Mouse (Mus musculus) neural tube, embryonic 14.5 days (tissue): ENCODE measurements around the gene Sh3bp4. TPM values are rescaled to one million over a fixed set of nuclear protein-coding genes. Genes with fewer than 3 reads are reported as not detected.

Experiments used
- ATAC-seq: fragments of 200-750 bp; cut with Nextera tagmentation; 2 replicates; pipeline ENCODE4 v1.8.0; 2017; ENCODE audit warnings: low read depth, mild to moderate bottlenecking, moderate TSS enrichment, moderate library complexity
- H3K27ac ChIP-seq: fragments of 300-500 bp; sonication (generic); 2 replicates; pipeline ENCODE4 v1.5.1; 2014; ENCODE audit warnings: low read depth, mild to moderate bottlenecking, control low read depth, low read length, moderate library complexity, mixed read lengths
- H3K27me3 ChIP-seq: fragments of 300-500 bp; sonication (generic); 2 replicates; pipeline ENCODE4 v1.6.1; 2014; ENCODE audit warnings: low read length; ENCODE audit not compliant: control insufficient read depth, insufficient read depth
- H3K36me3 ChIP-seq: fragments of 300-500 bp; sonication (generic); 2 replicates; pipeline ENCODE4 v1.6.1; 2014; ENCODE audit warnings: low read length, mixed read lengths; ENCODE audit not compliant: control insufficient read depth, insufficient read depth
- H3K4me1 ChIP-seq: fragments of 300-500 bp; sonication (generic); 2 replicates; pipeline ENCODE4 v1.6.1; 2014; ENCODE audit warnings: low read length; ENCODE audit not compliant: control insufficient read depth, insufficient read depth
- H3K4me2 ChIP-seq: fragments of 300-500 bp; sonication (generic); 2 replicates; pipeline ENCODE4 v1.6.1; 2014; ENCODE audit warnings: mild to moderate bottlenecking, low read depth, low read length, control low read depth
- H3K4me3 ChIP-seq: fragments of 300-500 bp; sonication (generic); 2 replicates; pipeline ENCODE4 v1.5.1; 2014; ENCODE audit warnings: low read depth, low read length, control low read depth, mixed read lengths
- H3K9ac ChIP-seq: fragments of 300-500 bp; sonication (generic); replicated peaks from 2 replicates; pipeline ENCODE4 v1.6.1; 2014; ENCODE audit warnings: low read depth, mild to moderate bottlenecking, control low read depth, low read length, mixed read lengths
- H3K9me3 ChIP-seq: fragments of 300-500 bp; sonication (generic); 2 replicates; pipeline ENCODE4 v1.6.1; 2016; ENCODE audit warnings: low read length; ENCODE audit not compliant: control insufficient read depth
- WGBS: fragments of 180-500 bp; shearing (Covaris S2); extraction: QIAGEN DNeasy Blood & Tissue Kit; methylation state at CpG from one replicate; pipeline ENCODE4 v1.1.7; 2014; 5-methylcytosine and 5-hydroxymethylcytosine counted together
- polyA plus RNA-seq: library from polyadenylated mRNA; unstranded; fragments of >200 nt; fragmentation: Nextera tagmentation; extraction: Ambion mirVana; gene quantifications from 2 replicates; pipeline ENCODE4 v1.2.1, GENCODE M21; 2014

The Sh3bp4 gene
- polyA plus RNA-seq, 1 experiment from 2014 or later = 12.4 TPM

GRCm38 (mm10) chr1:89095642-89096424 lies 25.6 kb downstream of the Sh3bp4 start:
- no peak overlapping the region for H3K4me2 ChIP-seq
- H3K27ac ChIP-seq = no peak overlapping the region
- peaks cover 38% of the 10 kb centered on the region for H3K4me1 ChIP-seq
- WGBS = 14% methylated on average over 14 of the region's 14 CpGs
- no peaks in the 10 kb centered on the region for H3K9me3 ChIP-seq
- ATAC-seq = peak; percentile 41
- no peak overlapping the region for H3K4me3 ChIP-seq
- no peaks in the 10 kb centered on the region for H3K27me3 ChIP-seq
- no peak overlapping the region for H3K9ac ChIP-seq
- no peaks in the 10 kb centered on the region for H3K36me3 ChIP-seq

- Histone ChIP-seq H3K36me3 (no peaks in the 10 kb centered on the region), H3K4me3 (no peak overlapping the region), H3K9ac (no peak overlapping the region), H3K4me1 (peaks cover 14% of the 10 kb centered on the region), H3K27ac (0 out of 2 replicates have a peak overlapping the region, but pooled peaks have one; percentile 28), H3K9me3 (no peaks in the 10 kb centered on the region), H3K4me2 (no peak overlapping the region), H3K27me3 (no peaks in the 10 kb centered on the region)
- 39% methylated on average over 13 of the region's 15 CpGs for WGBS
- no peak for ATAC-seq
Measured at GRCm38 (mm10) chr1:89102231-89103003, 32.2 kb downstream of the Sh3bp4 start.

DNA sequence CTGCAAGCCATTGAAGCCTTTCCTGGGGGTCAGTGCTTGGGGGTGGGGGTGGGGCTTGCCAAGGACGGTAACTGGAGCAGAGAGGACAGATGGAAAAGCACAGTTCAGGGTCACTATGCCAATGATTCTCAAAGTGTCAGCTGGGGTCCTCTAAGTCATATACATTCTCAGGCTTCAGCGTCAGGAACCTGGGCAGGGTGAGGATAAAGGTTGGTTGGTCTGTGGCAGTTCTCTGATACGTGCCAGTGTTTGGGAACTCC lies 32.7 kb downstream of the Sh3bp4 start:
- H3K4me1 ChIP-seq = peaks cover 14% of the 10 kb centered on the region
- no peak for ATAC-seq

GRCm38 (mm10) chr1:89103505-89103904 lies 33.3 kb downstream of the Sh3bp4 start:
- no peak overlapping the region for H3K4me3 ChIP-seq
- peaks cover 20% of the 10 kb centered on the region for H3K4me1 ChIP-seq
- ATAC-seq = no peak
- no peak overlapping the region for H3K9ac ChIP-seq
- H3K36me3 ChIP-seq = no peaks in the 10 kb centered on the region
- no peak overlapping the region for H3K27ac ChIP-seq
- WGBS = 86% methylated on average over 12 of the region's 12 CpGs
- H3K4me2 ChIP-seq = no peak overlapping the region
- H3K9me3 ChIP-seq = no peaks in the 10 kb centered on the region
- no peaks in the 10 kb centered on the region for H3K27me3 ChIP-seq

More for the DNA sequence above, 32.7 kb downstream of the Sh3bp4 start:
- Histone ChIP-seq H3K4me2 (no peak overlapping the region), H3K4me3 (no peak overlapping the region), H3K9me3 (no peaks in the 10 kb centered on the region), H3K27me3 (no peaks in the 10 kb centered on the region), H3K27ac (no peak overlapping the region), H3K9ac (no peak overlapping the region), H3K36me3 (no peaks in the 10 kb centered on the region)
- 37% methylated on average over 3 of the region's 3 CpGs for WGBS

DNA sequence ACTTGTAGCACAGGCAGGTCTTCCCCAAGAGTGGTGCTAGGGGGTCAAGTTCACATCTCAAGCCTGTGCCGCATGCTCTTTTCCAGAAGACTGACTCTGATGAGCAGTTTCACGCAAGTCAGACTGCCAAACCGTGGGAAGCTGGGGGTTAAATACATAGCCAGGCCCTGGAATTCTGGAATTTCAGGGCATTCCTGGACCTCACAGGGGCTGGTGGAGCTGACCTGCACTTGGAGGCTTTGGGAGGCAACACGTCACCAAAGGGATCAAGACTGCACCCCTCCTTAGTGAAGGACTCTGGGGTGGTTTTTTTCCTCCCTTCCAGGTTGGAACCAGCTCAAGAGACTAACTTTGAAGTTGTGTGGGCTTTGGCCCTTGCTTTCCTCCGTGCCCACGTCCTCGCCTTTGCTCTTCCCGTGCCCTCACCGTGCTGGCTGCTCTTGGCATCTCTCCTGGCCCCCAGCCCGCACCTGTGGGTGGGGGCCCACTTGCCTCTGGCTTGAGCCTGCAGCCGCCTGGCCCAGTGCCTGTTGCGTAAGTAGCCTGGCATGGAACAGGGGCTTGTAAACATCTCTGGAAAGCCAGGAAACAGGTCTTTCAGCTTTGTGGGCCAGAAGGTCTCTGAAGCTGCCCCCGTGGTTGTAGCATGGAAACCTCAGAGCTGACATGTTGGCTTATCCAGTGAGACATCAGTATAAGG lies 34.0 kb downstream of the Sh3bp4 start:
- Histone ChIP-seq H3K4me2 (no peak overlapping the region), H3K27me3 (no peaks in the 10 kb centered on the region), H3K27ac (no peak overlapping the region), H3K4me1 (peaks cover 23% of the 10 kb centered on the region), H3K36me3 (no peaks in the 10 kb centered on the region), H3K9me3 (no peaks in the 10 kb centered on the region), H3K4me3 (no peak overlapping the region), H3K9ac (no peak overlapping the region)
- WGBS = 77% methylated on average over 13 of the region's 13 CpGs
- ATAC-seq = no peak

DNA sequence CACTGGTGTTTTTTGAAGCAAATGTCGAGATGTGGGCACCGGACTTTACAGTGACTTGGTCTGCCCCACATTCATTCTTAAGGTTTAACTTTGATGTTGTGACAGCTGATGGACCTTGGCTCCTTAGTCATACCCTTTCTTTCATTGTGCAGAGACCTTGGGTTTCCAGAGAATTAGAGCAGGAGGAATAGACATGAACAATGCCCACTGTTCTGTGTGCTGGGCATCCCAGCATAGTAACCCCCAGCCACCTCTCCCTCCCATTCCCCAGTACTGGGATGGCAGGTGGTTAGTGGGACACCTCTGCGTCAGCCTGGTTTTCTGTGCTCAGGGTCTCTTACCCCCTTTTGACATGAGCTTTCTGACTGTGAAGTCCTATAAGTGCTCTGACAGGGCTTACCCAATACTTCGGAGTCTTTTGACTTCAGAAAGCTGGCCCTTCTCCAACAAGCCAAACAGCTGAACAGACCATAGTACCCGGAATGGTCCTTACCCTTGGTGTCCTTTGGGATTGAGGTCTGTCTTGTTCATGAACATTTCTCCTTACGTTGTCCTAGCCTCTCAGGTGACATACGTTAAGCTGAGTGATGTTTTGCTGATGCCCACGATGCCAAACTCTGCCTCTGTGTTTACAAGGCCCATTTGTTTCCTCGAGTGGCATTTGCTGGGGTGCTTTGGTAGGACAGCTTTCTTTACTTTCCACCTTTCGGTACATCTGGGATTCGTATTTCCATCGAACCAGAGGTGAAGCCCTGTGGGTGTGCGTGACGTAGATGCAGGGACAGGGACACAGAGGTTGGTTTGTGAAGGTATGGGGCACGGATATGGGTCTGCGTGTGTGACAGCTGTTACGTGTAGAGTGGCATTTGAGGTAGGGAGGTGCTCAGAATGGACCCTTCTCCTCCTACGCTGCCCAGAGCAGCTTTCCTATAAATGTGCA lies 35.9 kb downstream of the Sh3bp4 start:
- Histone ChIP-seq H3K27me3 (no peaks in the 10 kb centered on the region), H3K4me3 (no peak overlapping the region), H3K9me3 (no peaks in the 10 kb centered on the region), H3K4me2 (no peak overlapping the region), H3K36me3 (no peaks in the 10 kb centered on the region), H3K4me1 (peaks cover 23% of the 10 kb centered on the region), H3K9ac (no peak overlapping the region), H3K27ac (no peak overlapping the region)
- 88% methylated on average over 18 of the region's 18 CpGs for WGBS
- ATAC-seq = no peak

GRCm38 (mm10) chr1:89107466-89107865 lies 37.3 kb downstream of the Sh3bp4 start:
- ATAC-seq = no peak
- Histone ChIP-seq H3K4me1 (peaks cover 21% of the 10 kb centered on the region), H3K27ac (no peak overlapping the region), H3K27me3 (no peaks in the 10 kb centered on the region), H3K9me3 (no peaks in the 10 kb centered on the region), H3K4me2 (no peak overlapping the region), H3K9ac (no peak overlapping the region), H3K4me3 (no peak overlapping the region), H3K36me3 (no peaks in the 10 kb centered on the region)
- 76% methylated on average over 6 of the region's 6 CpGs for WGBS

GRCm38 (mm10) chr1:89108340-89108896 lies 38.2 kb downstream of the Sh3bp4 start:
- H3K4me1 ChIP-seq = peaks cover 13% of the 10 kb centered on the region
- no peaks in the 10 kb centered on the region for H3K9me3 ChIP-seq
- H3K9ac ChIP-seq = no peak overlapping the region
- H3K4me3 ChIP-seq = no peak overlapping the region
- H3K36me3 ChIP-seq = no peaks in the 10 kb centered on the region
- H3K27me3 ChIP-seq = no peaks in the 10 kb centered on the region
- ATAC-seq = no peak
- no peak overlapping the region for H3K4me2 ChIP-seq
- WGBS = 13% methylated on average over 6 of the region's 6 CpGs
- no peak overlapping the region for H3K27ac ChIP-seq
